Mouse (Mus musculus) thymus, postnatal 4 days (tissue): Measurements from ENCODE around the gene Sesn1.
"Not testable (repeated sequence)": the region's sequence is repeated elsewhere in the genome, so short reads cannot be mapped to it uniquely, and the experiment has no call there.

Experiments
- DNase-seq: peaks from one replicate; pipeline ENCODE4 v3.0.0; 2021

Sesn1 gene

DNA sequence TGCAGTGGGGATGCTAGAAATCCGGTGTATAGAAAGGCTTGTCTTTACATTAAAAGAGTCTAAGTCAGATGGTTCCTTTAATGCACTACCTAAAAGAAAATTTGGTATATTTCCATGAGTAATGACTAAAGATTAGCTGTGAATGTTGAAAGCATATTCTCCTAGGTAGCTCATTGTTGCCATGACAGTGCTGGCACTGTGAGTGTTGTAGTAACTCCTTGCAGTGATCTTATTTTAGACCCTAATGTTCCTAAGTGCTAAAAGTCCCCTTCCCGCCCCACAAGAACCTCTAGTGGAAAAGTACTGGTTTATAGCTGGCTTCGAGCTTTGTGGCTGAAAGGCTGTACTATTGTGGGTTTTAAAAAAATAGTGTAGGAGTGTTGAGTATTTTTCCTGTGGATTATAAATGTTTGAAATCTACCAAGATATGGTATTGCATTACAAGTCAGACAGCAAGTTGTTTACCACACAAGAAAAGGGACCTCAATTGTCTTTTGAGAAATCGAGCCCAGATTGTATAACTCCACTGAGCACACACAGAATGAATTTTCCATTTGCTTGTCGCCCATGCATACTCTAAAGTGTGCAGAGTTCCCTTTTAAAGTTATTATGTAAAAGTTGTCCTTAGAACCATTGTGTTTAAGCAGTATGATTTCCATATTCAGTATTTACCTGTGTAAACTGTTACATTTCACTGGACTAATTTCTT, 13.0 kb downstream of the Sesn1 start:
- DNase-seq: no peak

GRCm38 (mm10) chr10:41823282-41823675, 13.5 kb downstream of the Sesn1 start:
- DNase-seq: not testable (repeated sequence)

DNA sequence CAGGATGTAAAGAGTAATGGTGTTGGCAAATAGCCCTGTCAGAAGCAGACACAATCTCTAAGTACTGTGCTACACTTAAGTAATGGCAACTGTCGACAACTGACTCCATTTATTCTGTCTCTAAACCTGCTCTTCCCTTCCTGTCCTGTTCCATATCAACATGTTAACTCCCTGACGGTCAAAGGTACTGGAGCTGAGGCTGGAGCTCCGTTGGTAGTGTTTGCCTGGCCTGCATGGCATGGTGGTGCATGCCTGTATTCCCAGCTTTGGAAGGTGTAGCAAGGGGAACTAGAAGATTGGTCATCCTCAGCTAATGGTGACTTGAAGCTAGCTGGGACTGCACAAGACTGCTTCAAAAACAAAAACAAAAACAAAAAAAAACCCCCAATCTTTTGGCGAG, 14.2 kb downstream of the Sesn1 start:
- no peak for DNase-seq

DNA sequence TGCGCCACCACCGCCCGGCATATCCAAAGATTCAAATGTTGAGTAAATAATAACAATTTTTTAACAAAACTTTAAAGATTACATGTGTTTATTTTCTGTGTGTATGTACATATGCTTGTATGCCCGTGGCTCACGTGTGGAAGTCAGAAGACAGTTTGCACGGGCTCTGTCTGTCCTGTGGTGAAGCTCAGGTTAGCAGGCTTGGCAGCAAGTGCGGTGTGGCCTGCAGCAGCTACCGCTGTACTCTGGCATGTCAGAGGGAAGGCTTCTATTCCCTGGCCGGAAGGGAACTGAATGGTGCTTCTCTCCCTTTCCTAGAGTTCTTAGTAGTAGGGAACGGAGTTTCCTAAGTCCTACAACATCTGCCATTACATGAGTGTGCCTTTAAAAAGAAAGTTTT, 15.3 kb downstream of the Sesn1 start:
- no peak for DNase-seq

DNA sequence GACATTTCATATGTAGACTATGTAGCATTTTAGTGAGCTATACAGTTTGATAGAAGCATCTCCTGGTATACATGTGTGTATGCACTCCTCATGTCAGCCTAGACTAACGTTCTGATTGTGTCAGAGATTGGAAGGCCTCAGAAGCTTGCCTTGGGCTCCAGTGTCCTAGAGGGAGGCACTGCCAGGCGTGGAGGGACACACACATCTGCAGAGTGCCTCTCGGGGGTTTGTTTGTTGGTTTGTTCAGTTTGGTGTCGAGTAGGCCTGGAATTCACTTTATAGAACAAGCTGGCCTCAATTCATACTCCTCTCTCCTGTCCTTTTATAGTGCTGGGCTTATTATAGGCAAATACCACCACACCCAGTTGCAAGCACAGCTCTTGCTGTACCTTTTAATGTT, 16.3 kb downstream of the Sesn1 start:
- DNase-seq: no peak

DNA sequence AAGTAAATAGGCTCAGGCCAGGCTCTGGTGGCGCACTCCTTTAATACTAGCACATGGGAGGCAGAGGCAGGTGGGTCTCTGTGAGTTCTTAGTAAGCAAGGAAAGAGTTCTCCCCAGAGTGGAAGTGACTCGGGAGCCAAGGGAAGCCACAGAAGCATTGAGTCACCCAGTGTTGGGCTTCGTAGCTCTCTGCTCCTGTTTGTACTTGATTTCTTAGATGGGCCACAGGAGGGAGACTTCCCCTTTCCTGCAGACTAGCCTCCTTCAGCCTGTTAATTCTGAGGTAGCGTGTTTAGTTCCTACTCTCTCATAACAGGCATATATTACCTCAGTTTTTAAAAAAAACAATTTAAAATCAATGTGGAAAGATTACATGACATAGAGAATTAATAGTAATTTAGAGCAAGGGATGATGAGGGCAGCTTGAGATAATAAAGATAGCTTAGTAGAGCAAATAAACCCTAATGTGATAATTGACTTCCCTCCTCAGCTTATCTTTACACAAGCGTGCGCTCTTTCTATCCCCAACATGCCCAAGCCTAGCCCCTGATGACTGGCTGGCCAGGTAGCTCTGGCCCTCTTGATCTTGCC, 16.9 kb downstream of the Sesn1 start:
- no peak for DNase-seq

GRCm38 (mm10) chr10:41827784-41828183, 18.0 kb downstream of the Sesn1 start:
- no peak for DNase-seq

- no peak for DNase-seq
Observed at GRCm38 (mm10) chr10:41829191-41829590, 19.5 kb downstream of the Sesn1 start.

DNA sequence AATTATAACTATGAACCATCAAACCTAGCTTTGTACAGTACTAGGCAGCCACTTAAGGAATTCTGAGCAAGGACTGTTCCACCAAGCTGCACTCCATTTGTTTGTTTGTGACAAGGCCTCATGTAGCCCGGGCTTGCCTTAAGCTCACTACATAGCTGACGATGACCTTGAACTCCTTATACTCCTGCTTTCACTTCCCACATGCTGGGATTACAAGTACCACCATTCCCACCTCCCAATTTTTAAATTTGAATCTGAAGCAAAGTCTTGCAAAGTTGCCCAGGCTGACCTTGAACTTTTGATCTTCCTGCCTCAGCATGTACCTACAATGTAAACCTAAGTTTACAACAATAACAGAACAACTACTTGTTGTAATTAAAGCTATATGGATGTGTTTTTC, 20.2 kb downstream of the Sesn1 start:
- no peak for DNase-seq

DNA sequence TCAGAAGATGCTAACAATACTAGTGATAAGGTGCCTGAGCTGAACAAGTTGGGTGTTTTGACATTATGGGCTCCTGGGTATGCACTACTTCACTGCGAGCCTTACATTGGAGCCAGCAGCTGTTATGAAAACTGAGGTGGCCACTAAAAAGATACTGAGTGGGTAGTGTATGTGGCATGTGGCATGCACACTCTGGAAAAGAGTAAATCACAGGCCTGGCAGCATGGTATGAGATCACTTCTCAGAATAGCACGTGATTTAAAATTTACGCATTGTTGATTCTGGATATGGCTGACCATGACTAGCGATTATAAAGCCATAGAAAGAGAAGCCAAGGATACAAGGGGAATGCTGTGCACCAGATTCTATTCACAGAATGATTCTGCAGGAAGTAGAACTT, 20.7 kb downstream of the Sesn1 start:
- DNase-seq: no peak

- peak; percentile 80 for DNase-seq
Observed at GRCm38 (mm10) chr10:41830851-41831522, 21.3 kb downstream of the Sesn1 start.

GRCm38 (mm10) chr10:41832191-41832590, 22.5 kb downstream of the Sesn1 start:
- no peak for DNase-seq

- DNase-seq: peak; percentile 43
Observed at GRCm38 (mm10) chr10:41834131-41834530, 24.4 kb downstream of the Sesn1 start.

DNA sequence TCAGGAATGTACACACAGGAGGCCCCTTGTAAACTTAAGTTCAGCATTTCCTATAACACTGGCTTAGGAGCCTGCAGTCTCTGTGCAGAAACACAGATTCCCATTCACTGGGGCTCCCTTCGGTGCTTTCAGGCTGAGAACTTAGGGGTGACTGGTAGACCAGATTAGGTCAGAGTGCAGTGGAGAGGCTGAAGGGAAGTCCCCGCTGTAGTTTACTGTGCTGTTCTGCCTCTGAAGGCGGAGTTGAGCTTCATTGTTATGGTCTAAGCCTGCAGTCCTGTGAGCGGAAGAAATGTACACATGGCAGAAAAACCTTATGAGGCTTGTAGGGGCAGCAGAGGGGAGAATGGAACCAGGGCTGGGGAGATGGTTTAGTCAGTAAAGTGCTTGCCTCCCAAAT, 29.2 kb downstream of the Sesn1 start:
- no peak for DNase-seq

DNA sequence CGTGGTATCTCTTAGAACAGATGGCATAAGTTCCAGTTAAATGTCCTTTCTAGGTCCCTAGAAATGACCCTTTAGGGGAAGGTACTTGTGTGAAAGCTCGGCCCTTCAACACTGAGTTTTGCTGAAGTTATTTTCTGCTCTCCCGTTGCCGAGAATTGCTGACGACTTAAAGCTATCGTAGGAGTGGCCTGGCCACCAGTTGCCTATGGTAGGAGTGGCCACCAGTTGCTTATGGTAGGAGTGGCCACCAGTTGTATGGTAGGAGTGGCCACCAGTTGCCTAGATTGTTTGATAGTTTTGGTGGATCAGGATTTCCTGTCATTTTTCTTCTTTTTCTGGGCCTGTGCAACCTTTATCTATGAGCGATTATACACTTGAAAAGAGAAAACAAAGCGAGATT, 38.0 kb downstream of the Sesn1 start:
- no peak for DNase-seq

DNA sequence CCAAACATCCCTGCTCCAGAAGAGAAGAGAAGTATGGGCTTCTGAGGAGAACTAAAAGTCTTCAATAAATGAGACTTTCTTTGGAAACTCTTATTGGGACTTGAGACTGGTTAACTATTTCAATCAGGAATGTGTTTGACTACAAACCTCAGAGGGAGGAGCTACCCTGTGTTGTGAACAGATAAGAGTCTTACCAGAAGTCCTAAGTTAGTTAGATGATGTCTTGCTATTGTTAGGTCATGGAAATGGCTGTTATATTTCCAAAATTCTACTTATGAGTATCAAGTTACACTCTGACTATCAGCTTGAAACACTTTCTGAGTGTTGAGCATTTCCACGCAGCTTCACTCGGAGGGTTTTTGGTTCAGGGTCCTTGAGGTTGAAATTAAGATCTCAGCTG, 39.0 kb downstream of the Sesn1 start:
- no peak for DNase-seq

DNA sequence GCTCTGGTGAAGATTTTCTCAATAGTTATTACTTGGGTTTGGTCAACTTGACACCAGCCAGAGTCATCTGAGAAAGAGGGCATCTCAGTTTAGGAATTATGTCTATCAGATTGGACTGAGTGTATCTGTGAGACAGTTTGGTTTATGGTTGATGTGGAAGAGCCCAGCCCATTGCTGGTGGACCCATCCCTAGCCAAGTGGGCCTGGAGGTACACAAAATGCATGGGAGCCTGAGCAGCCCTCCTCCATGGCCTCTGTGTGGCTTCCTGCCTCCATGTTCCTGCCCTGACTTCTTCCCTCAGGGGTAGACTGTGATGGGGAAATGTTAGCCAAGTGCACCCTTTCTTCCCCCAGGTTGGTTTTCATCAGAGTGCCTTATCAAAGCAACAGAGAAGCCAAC, 50.1 kb downstream of the Sesn1 start:
- DNase-seq: no peak

- DNase-seq: no peak
Observed at GRCm38 (mm10) chr10:41860275-41860688, 50.5 kb downstream of the Sesn1 start.

DNA sequence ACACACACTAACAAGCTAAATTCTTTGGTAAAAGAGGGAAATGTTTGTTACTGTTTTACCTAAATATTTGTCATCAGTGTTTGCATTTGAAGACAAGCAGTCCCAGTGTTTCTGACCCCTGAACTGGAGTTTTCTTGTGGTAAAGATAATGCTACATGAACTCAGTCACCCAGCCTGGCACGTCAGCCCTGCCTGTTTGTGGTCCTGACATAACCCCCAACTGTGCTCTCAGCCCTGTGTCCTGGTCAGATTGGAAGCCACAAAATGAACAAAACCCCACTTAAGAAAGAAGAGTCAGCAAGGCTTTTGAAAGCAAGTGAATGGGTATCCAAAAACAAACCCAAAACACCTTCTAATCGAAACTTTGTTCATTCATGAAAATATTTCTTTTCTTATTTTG, 53.3 kb downstream of the Sesn1 start:
- DNase-seq: no peak

DNA sequence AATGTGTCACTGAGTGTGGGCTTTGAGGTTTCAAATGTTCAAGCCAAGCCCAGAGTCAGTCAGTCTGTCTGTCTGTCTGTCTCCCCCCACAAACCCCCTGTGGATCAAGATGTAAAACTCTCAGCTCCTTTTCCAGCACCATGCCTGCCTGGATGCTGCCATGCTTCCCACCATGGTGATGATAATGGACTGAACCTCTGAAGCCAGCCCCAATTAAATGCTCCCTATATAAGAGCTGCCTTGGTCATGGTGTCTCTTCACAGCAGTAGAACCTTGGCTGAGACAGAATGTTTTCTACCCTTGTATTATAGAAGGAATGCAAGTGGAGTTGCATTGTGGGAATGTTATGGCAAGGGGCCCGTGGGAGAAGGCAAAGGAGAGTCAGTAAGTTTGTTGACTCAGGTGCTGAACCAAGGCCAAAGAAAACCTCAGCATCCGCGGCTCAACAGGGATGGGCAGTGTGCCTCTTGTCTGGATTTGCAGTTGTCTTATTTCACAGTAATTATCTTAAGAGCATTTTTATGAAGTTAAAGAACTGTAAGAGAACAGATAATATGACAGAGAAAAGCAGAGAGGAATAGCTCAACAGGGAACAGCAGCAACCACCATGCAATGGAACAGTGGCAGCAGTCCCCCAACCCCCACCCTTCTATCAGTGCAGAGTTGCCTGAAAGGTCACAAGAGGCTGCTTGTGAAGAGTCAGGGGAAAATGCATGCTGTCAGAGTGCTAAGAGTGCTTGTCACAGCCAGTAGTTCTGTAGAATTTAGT, 56.5 kb downstream of the Sesn1 start:
- DNase-seq: no peak

DNA sequence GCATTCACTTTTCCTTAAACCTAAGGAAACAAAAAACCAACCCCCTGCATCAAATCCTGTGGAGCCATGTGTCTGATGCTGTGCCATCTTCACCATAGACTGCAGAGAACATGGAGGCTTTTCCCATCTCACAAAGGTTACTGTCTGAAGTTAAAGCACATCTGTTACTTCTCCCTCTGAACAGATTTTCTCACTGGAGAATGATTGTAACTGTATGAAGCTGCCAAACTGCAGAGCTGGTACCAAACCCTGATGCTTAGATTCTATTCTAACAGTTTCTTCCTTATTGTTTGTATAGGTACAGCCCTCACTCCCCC, 57.1 kb downstream of the Sesn1 start:
- DNase-seq: no peak

DNA sequence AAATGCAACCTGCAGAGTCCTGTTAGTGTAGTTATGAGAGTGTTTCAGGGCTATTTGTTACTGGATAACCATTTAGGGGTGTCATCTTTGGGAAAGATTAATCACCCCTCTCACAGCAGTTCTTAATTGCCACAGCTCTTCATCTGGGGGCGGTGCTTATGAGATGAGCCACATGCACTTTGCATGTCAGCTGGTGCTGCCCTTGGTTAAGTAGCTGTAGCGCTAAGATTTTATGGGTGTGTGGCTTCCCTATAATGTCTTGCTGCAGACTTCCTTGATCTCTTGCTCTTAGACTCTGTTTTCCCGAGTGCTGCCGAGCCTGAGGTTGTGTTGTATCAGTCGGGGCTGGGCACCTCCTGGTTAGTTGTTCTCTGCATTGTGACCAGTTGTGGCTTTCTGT, 58.2 kb downstream of the Sesn1 start:
- no peak for DNase-seq

GRCm38 (mm10) chr10:41870101-41870500, 60.4 kb downstream of the Sesn1 start:
- no peak for DNase-seq

- DNase-seq: no peak
Observed at GRCm38 (mm10) chr10:41871564-41871963, 61.8 kb downstream of the Sesn1 start.
